Mouse (Mus musculus) brain, embryonic 18.5 days (tissue): ENCODE data around the gene Slc31a2.
"Not testable (repeated sequence)": the region's sequence is repeated elsewhere in the genome, so short reads cannot be mapped to it uniquely, and the experiment has no call there.

Source experiments
- DNase-seq: peaks from one replicate; pipeline ENCODE4 v3.0.0-alpha.2; 2012; ENCODE audit warnings: low read depth, low spot score

Slc31a2 gene

DNA sequence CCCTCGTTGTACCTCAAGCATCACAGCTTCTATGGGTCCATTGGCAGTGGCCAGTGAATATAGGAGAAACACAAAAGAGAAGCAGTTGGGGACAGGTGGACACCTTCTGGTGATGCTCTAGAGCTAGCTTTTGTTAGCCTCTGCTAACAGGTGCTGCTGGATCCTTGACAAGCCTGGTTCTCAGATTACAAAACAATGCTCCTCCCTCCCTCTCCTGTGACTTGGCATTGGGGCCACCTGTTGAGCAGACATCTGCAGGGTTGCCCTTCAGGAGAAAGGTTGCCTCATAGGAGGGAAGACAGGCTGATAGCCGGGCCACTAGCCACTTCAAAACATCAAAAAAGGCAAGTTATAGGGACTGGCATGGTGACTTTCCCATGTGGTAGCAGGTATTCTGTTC is at the start of gene Slc31a2:
Gene Slc31a2, plus strand, starts transcription at position 287 of the 400 bp plus-strand sequence.
- DNase-seq, result no peak

DNA sequence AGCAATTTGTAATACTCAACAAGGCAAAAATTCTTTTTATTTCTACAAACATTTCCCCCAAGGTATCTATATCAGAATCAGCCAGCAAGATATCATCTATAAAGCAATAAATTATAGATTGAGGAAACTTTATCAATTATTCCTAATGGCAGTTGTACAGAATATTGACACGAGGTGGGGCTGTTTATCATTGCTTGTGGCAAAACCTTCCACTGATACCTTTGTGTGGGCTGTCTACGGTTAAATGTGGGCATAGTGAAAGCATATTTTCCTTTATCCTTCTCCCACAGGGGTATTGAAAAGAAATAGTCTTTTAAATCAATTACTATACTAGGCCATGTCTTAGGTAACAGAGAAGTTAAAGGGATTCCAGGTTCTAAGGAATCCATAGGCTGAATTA is 48.9 kb upstream of the Slc31a2 start:
- DNase-seq, result no peak

DNA sequence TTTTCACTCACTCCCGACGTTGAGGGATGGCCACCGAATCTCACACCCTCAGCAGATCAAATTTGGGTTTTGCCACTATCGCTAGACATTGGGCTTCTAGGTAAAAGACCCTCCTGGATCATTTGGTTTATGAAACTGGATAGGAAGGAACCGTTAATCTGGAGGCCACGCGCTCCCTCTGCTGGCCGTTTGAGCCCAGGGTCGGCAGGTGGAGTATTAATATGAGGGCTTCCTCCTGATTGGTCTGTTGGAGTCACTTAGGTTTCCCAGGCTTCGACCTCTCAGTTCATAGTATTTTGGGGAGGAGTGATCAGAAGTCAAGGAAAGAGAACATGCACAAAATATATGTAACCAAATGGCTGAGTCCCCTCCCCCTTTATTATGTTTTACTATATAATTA is 34.0 kb upstream of the Slc31a2 start:
- no peak for DNase-seq

DNA sequence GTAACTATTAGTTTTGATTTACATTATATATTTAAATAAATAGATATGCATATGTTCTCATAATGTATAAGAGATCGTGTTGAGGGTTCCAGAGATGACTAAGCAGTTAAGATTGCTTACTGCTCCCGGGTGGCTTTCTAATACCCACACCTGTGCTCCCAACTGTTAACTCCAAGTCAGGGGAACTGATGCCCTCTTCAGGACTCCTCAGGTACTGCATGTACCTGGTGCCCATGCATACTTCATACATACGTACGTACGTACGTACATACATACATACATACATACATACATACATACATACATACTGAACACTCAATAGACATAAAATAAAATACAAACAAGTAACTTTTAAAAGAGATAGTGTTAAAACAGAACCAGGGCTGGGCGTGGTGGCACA is 32.9 kb upstream of the Slc31a2 start:
- DNase-seq, result no peak

DNA sequence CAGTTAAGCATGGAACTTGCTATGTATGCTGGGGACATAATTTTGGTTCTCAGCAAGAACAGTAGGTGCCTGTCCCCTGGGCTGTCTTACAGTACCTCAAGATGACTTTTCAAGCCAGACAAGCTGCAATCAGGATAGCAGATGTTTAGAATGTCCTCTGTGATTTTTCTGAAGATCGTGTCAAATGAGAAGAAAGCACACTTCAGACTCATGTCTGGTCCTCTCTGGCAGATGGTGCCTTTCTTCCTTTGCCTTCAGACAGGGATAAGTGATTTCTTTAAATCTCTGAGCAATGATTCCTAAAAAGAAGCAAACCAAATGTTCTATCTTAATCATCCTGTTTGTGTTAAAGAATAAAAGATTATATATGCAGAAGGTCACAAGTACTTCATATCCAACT is 32.2 kb upstream of the Slc31a2 start:
- no peak for DNase-seq

DNA sequence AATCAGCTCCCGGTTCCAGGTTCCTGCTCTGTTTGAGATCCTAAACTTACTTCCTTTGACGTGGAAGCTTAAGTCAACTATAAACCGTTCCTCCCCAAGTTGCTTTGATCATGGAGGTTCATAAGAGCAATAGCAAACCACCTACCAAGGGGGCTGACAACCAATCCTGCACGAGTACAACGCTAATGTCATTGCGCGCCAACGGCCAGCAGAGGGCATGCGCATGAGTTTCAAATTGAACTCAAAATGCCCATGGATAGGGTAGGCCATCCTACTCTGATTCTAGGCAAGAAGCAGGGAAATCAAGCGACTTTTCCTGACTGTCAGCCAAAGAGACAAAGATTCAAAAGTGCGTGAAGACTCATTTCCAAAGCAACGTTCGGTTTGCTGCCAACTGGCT is 31.6 kb upstream of the Slc31a2 start, which contains the start of gene Zfp37:
Gene Zfp37, minus strand, starts transcription at position 279 of the 400 bp plus-strand sequence.
- DNase-seq, result no peak

DNA sequence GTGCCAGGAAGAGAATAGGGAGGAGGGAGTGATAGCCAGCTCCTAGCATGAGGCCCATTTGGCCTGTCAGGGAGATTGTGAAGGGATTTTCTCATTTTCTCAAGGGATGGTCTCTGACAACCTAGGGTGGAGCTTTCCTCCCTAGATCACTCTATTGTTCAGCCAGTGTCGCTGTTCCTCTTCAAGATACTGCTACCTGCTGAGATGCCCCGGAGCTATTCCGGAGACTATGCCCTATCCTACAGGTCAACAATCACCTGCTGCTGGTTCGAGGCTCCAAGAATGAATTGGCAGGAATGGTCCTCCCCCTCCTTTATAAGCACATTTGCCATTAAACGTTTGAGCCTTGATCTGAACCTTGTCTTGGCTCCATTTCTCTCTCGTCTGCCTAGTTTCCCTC is 21.8 kb upstream of the Slc31a2 start:
- no peak for DNase-seq

DNA sequence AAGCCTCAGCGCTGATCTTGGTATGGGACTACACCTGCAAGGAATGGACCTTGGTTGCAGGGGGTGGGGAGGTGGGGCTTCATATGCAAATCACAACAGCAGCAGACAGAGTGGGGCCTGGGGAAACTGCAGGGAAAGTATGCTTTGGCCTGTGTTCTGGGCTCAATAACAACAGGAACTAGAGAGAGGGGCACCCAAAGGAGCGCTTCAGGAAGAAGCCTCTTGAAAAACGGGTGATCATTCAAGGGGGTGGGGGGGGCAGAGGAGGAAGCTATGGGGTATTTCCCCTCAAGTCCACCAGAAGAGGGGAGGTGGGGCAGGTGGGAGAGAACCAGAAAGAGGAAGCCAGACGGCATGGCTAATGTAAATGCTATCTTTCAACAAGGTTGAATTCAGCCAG is 14.0 kb upstream of the Slc31a2 start:
- DNase-seq, result no peak

DNA sequence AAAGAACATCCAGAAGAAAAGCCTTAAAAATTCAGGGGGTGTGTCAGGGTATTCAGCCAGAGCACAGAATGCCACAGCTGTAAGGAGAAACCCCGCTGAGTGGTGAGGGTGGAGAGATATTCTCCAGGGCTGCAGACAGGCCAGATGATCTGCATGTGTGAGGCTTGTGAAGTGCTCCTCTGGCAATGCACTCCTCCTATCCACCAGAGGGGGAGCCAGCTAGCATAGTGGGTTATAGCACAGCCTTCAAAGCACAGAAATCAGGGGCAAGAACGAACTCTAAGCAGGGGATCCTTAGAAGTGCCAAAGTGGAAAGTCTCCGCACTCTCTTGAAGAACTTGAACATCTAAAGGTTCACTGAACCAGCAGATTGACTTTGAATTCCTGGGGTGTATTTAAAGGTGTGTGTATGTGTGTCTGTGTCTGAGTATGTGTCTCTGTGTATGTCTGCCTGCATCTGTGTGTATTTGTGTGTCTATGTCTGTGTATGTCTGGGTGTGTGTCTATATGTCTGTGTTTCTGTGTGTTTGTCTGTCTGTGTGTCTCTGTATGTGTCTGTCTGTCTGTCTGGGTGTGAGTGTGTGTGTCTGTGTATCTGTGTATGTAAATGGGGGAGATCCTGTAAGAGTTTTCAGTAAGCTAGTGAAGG is 11.3 kb upstream of the Slc31a2 start:
- DNase-seq, result no peak

DNA sequence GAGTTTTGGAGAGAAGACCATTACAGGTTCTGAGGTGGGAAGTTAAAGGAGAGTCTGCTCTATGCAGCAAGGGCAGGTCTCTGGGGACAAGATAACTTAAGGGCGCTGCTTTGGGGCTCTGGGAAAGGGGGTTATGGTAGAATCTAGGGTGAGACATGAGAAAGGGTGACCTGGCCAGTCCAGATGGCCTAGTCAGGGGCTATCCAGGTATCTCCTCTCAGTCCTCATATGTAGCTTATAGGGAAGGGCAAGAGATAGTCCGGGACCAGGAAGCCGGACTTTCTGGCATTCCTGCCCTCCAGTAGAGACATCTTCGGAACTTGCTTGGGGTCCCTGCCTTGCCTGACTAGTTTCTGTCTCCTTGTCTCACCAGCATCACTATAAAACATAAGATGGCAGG is 10.6 kb upstream of the Slc31a2 start:
- no peak for DNase-seq

DNA sequence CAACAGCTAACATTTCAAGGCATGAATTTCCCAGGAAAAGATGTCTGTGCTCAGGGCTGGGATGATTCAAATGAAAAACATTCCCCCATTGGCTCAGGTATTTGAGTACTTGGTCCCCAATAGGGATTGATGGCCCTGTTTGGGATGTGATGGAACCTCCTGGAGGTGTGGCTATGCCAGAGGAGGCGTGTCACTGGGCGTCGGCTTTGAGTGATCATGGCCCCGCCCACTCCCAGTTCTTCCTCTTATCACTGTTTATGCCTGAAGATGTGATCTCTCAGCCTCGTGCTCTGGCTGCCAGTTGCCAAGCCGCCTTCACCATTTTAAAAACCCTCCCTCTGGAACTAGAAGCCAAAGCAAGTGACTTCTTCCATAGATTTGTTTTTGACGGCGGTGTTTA is 7.8 kb upstream of the Slc31a2 start:
- no peak for DNase-seq

DNA sequence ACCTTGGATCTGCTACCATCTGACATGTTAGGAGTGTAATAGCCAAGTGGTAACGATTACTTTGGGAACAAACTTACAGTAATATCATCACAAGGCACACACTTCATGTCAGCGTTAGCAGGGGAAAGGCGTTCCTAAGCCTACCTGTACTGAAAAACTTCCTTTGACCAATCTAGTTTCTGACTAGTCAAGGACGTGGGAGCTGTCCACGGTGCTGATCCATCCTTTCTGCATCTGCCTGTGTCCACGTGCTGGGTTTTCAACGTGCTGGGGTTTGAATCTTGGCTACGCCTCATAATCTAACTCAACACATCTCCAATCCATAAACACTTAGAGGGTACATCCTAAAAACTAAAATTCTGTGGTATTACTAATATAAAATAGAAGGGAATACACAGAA is 5.4 kb upstream of the Slc31a2 start:
- DNase-seq, result no peak

DNA sequence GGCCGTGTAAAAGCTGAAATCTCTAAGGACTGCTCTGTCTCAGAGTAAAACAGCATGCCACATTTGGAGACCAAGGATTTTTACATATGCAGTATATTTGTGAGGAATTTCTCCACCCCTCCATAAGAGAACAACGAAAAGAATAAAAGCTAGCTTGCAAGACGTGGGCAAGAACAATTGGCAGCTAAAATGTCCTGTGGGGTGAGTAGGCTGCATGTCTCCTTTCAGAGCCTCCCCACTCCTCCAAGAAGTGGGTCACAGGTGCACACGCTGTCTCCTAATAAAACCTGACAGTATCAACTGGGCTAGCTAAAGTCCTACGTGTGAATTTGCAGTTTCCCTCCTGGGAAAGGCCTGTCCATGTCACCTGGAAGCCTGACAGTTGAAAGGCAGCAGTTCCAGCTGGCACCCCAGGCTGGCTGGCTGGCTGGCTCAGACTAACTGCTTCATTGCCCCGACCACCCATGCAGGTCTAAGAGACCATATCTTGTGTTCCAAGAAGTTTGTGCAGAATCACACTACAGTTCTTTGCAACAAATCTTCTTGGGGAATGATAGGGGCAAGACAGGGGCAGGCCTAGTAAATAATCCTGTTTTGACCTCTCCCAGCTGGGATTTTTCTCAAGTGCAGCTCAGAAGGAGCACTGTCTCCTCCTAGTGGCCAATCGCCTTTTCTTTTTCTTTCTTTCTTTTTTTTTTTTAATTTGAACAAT is 927 bp downstream of the Slc31a2 start:
- DNase-seq, result no peak

DNA sequence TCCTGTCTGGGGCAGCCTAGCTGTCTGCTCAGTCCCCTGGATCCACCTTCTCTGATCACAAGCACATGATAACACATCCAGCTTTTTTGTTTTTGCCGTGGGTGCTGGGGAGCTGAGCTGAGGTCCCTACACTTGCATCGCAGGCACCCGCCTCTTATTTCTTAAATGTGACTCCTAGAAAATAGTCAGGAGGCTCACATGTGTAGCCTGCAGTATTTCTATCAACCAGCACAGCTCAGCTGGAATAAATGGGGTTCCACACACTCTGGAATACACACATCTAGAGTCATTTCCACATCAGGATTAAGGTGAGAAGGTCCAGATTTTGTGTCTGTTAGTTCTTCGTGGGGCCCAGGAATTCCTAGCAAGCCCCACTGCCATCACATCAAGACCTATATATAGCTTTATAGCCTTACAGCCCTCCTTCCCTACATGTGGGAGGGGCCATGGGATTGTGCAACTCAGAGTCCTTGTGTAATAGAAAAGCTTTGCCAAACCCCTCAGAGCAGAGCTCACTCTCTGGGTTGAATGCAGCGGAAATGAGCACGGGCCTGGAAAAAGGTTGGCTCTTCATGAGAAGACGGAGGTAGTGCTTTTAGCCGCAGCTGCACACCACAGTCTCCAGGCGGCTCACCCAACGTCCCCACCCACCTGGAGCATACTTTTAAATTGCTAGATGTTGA is 2.9 kb downstream of the Slc31a2 start:
- no peak for DNase-seq

DNA sequence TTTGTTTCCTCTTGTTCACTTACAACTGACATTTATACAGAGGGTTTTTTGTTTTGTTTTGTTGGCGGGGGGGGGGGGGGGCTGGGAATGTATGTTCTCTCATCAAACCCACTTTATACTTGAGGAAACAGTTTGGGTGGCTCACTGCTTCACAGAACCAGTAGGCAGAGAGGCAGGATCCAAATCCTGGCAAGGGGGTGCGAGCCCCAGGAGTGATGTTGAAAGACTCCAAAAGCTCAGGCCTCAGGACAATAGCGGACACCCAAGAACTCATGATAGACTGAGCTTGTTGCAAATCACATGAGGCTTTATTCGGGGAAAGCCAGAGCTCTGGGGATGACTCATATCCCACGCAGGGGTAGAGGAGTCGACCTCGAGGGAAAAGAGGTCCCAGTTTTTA is 3.7 kb downstream of the Slc31a2 start:
- DNase-seq, result not testable (repeated sequence)

DNA sequence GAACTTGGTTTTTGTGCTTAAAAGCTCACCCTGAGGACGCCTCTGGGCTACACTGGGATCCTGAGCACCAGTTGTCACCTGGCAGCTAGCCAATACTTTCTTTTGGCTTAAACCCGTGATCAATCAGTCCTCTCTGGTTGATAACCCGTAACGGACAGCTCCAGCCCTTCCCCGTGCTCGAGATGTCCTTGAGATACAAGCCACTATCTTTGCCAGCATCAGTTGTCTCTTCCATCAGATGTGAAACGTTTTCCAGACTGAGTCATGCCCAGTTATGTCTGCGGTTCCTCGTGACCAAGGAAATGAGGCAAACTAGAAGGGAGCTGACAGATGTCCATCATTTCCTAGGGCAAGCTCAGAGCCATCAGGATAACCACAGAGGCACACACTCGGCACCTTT is 4.7 kb downstream of the Slc31a2 start:
- no peak for DNase-seq

DNA sequence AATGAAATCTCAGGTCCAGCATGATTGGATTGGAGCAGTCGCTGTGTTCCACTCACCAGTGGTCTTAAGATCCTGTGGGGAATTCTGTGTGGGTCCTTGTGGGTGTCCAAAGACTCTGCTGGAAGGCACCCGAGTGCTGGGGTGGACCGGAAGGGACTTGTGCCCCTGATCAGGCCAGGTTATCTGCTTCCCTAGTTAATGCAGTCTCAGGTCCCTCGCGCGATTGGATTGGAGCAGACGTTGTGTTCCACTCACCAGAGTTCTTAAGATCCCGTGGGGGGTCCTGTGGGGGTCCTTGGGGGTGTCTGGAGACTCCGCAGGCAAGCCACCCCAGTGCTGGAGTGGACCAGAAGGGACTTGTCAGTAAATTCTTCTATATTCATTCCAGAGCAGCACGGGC is 10.3 kb downstream of the Slc31a2 start:
- DNase-seq, result no peak

DNA sequence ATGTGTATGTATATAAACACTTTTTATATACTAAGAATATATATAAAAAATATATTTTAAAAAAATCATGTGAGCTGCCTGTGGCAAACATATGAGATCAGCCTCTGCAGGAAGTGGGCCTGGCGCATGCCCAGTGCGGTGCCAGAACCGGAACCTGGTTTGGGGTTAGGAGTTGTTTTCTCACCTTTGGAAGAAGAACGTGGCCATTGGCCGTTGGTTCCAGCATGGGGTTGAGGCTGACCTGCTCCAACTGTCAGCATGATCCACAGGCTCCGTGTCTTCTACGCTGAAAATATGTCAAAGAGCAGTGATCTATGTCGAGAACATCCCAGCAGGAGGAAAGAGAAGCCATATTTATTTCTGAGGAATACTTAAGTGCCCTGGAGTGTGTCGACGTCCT is 11.6 kb downstream of the Slc31a2 start:
- no peak for DNase-seq

DNA sequence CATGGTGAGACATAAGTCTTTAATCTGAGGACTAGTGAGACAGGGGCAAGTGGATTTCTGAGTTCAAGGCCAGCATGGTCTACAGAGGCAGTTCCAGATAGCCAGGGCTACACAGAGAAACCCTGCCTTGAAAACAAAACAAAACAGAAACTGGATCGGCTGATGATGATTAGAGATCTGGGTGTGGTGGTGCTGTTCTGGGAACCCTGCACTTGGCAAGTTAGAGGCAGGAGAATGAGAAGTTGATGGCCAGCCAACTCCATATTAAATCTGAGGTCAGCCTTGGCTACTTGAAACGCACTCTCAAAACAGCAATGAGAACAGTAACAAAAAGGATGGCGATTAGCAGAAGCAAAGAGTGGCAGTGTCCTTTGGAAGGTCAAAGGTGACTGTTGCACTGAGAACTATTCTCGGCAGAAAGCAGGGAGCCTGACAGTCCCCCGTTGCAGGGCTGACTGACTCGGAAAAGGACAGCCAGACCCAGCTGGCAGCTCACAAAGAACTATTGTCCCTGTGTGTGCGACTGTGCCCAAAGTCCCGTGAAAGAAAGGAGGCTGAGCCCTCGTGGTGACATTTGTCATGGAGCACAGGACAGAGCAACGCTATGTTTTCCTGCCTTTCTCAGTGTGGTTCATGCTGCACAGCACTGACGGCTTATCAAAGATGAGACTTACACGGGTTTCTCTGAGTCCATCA is 12.6 kb downstream of the Slc31a2 start:
- peak; percentile 16 for DNase-seq

DNA sequence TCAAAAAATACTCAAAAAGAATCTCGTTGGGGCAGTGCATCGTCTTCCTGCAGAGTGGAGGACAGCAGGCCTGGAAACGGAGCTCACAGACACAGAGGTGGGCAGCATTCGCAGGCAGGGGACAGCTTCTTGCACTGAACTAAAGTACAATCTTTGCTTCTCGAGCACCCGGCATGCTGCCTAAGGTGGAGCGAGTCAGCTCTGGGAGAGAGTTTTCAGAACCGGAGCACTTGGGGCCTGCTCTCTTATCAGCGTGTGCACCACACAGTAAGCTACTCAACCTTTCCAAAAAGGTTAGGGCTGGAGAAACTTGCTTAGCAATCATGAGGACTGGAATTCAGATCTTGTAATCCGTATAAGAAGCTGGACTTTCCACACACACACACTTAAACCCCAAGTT is 14.3 kb downstream of the Slc31a2 start:
- no peak for DNase-seq

DNA sequence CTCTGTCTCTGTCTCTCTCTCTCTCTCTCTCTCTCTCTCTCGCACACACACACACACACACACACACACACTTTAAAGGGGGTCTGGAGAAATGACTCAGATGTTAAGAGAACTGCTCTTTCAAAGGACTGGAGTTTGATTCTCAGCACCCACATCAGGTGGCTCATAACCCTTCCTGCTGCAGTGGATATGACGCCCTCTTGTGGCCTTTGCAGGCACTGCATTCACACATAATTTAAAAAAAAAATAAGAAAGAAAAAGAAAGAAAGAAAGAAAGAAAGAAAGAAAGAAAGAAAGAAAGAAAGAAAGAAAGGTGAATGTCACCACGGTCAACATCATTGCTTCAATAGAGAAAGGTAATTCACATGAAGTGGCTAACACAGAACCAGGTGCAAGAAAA is 14.9 kb downstream of the Slc31a2 start:
- DNase-seq, result no peak

DNA sequence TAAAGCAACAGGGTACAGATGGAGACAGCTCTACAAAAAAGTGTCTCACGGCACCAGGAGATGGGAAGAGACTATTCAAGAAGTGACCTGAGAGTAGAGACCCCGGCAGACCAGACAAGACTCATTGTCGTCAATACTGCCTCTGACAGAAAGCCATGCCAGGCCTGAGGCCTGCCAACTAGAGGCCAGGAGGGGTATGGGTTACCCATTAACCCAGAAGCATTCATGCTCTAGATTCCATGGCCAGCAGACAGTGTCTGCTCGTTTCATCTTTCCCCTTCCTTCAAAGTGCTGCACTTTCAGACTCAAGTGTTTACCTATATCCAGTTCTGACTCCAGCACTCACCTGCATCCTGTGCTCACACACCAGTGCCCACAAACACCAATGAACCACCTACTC is 15.7 kb downstream of the Slc31a2 start:
- no peak for DNase-seq
